Mouse (Mus musculus) common myeloid progenitor, adult 5-6 weeks (primary cell): ENCODE data around the gene Ociad1. TPM values are rescaled to one million over a fixed set of nuclear protein-coding genes. Genes with fewer than 3 reads are reported as not detected.
A peak's percentile ranks its signal among the peaks of the same experiment; 100 is the strongest.
"Not testable (repeated sequence)": the region's sequence is repeated elsewhere in the genome, so short reads cannot be mapped to it uniquely, and the experiment has no call there.

ENCODE experiments used
- ATAC-seq: replicated peaks from 2 replicates; pipeline ENCODE4 v1.8.0; 2016; ENCODE audit warnings: low read depth, mild to moderate bottlenecking, moderate TSS enrichment, inconsistent platforms; ENCODE audit not compliant: poor library complexity, severe bottlenecking
- total RNA-seq: library from RNA; stranded (forward); fragments of 200-1000, 187-1606 nt; gene quantifications from 2 replicates; pipeline ENCODE4 v1.2.3, GENCODE M21; 2017

Ociad1 gene
- total RNA-seq, 1 experiment from 2014 or later, result 247 TPM

- ATAC-seq, result no peak
Measured at GRCm38 (mm10) chr5:73280567-73280850, 12.1 kb upstream of the Ociad1 start.

GRCm38 (mm10) chr5:73284046-73284445 lies 8.5 kb upstream of the Ociad1 start:
- ATAC-seq, result no peak

GRCm38 (mm10) chr5:73285470-73285978 lies 7.1 kb upstream of the Ociad1 start:
- ATAC-seq, result no peak

GRCm38 (mm10) chr5:73286603-73287002 lies 6.0 kb upstream of the Ociad1 start:
- peak; percentile 60 for ATAC-seq

GRCm38 (mm10) chr5:73289900-73290299 lies 2.7 kb upstream of the Ociad1 start:
- ATAC-seq, result no peak

GRCm38 (mm10) chr5:73293458-73293827 lies 859 bp downstream of the Ociad1 start:
- ATAC-seq, result no peak

- no peak for ATAC-seq
Measured at GRCm38 (mm10) chr5:73295016-73295415, 2.4 kb downstream of the Ociad1 start.

- ATAC-seq, result no peak
Measured at GRCm38 (mm10) chr5:73295916-73296315, 3.3 kb downstream of the Ociad1 start.

- ATAC-seq, result no peak
Measured at GRCm38 (mm10) chr5:73301601-73302307, 9.2 kb downstream of the Ociad1 start.

- ATAC-seq, result no peak
Measured at GRCm38 (mm10) chr5:73304507-73304906, 11.9 kb downstream of the Ociad1 start.

GRCm38 (mm10) chr5:73306486-73306885 lies 13.9 kb downstream of the Ociad1 start:
- ATAC-seq, result no peak

- ATAC-seq, result no peak
Measured at GRCm38 (mm10) chr5:73307297-73307696, 14.7 kb downstream of the Ociad1 start.

- ATAC-seq, result no peak
Measured at GRCm38 (mm10) chr5:73309496-73309895, 16.9 kb downstream of the Ociad1 start.

GRCm38 (mm10) chr5:73310401-73310800 lies 17.8 kb downstream of the Ociad1 start:
- no peak for ATAC-seq

GRCm38 (mm10) chr5:73311458-73311857 lies 18.9 kb downstream of the Ociad1 start:
- peak; percentile 76 for ATAC-seq

- no peak for ATAC-seq
Measured at GRCm38 (mm10) chr5:73313591-73313990, 21.0 kb downstream of the Ociad1 start.

- ATAC-seq, result no peak
Measured at GRCm38 (mm10) chr5:73314654-73315053, 22.1 kb downstream of the Ociad1 start.

- no peak for ATAC-seq
Measured at GRCm38 (mm10) chr5:73319306-73319705, 26.7 kb downstream of the Ociad1 start.

- ATAC-seq, result not testable (repeated sequence)
Measured at GRCm38 (mm10) chr5:73322684-73323083, 30.1 kb downstream of the Ociad1 start.

GRCm38 (mm10) chr5:73323602-73324001 lies 31.0 kb downstream of the Ociad1 start:
- 0 out of 2 replicates have a peak, but pooled peaks have one; percentile 32 for ATAC-seq

GRCm38 (mm10) chr5:73324526-73325170 lies 32.1 kb downstream of the Ociad1 start:
- ATAC-seq, result no peak

- no peak for ATAC-seq
Measured at GRCm38 (mm10) chr5:73331002-73331401, 38.4 kb downstream of the Ociad1 start.
